In the genomic region with DNA sequence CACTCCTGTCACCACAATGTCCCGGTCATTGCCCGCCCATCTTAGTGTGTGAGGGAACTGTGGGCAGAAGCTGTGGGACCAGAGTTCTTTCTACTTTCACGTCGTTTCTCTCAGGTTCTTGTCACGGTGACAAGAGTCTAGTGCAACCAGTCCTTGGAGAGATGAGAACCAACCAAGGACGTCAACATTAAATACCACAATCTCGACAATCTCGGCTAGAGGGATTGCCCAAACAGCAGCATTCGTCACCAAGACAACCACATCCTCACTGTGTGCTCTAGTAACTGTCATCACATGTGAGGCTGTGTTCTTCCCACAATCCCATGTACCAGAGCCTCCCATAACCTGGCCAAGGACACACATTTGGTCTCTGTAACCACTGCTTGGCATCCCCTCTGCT, we compare ENCODE assay signal across 12 mouse cellular contexts.
A peak's percentile ranks its signal among the peaks of the same experiment; 100 is the strongest.
DNase-seq lines count a peak whose midpoint lies in the region; ATAC-seq and TF ChIP-seq lines count a peak whose summit lies in the region.
"Had no signal": no experiment of that assay in that cellular context is flagged by ENCODE, and none has a peak within 500 bp of the region (broad histone marks: within the 10 kb centered on the region; RNA-seq: fewer than 3 reads in every experiment).

No protein-coding gene starts in this region.

- peaks cover 7% of the 10 kb centered on the region; the same call in 1 of the 2 replicates for H3K4me1 ChIP-seq in kidney, postnatal 0 days (replicated peaks; ENCODE audit: insufficient read depth, low read length)
- peaks cover 24% of the 10 kb centered on the region for H3K4me1 ChIP-seq in liver, embryonic 13.5 days (replicated peaks)
- no peaks in the 10 kb centered on the region for H3K4me1 ChIP-seq in midbrain, embryonic 16.5 days (ENCODE audit: control insufficient read depth, insufficient read depth, low read length)
- H3K4me1 ChIP-seq: embryonic facial prominence, embryonic 15.5 days had no signal

- no peak overlapping the region for H3K4me3 ChIP-seq in kidney, postnatal 0 days (replicated peaks; ENCODE audit: low read depth, low read length)
- H3K4me3 ChIP-seq in liver, embryonic 13.5 days (replicated peaks): no peak overlapping the region
- H3K4me3 ChIP-seq in midbrain, embryonic 16.5 days (ENCODE audit: low read depth, low read length): no peak overlapping the region
- H3K4me3 ChIP-seq: embryonic facial prominence, embryonic 15.5 days; myocyte had no signal

- H3K4me2 ChIP-seq in kidney, postnatal 0 days (ENCODE audit: low read length): no peak overlapping the region
- H3K4me2 ChIP-seq in liver, embryonic 13.5 days: no peak overlapping the region
- no peak overlapping the region for H3K4me2 ChIP-seq in midbrain, embryonic 16.5 days (ENCODE audit: low read length)
- H3K4me2 ChIP-seq: embryonic facial prominence, embryonic 15.5 days had no signal

- no peak for ATAC-seq in kidney, postnatal 0 days (replicated peaks; ENCODE audit: low FRiP score, low read depth)
- ATAC-seq in CD4-positive, CD25-positive, alpha-beta regulatory T cell, adult 4 months: peak; percentile 89
- no peak for ATAC-seq in liver, embryonic 13.5 days (ENCODE audit: low read depth)
- no peak for ATAC-seq in midbrain, embryonic 16.5 days
- ATAC-seq: hindbrain, embryonic 16.5 days had no signal

- TF ChIP-seq CTCF in kidney, postnatal 0 days (IDR thresholded peaks at IDR 0.05; ENCODE audit: low read depth): no peak

- 83% methylated on average over 9 of the region's 9 CpGs for WGBS in kidney, postnatal 0 days
- 17% methylated on average over 9 of the region's 9 CpGs for WGBS in liver, embryonic 13.5 days (ENCODE audit: insufficient replicate concordance)
- 93% methylated on average over 9 of the region's 9 CpGs for WGBS in midbrain, embryonic 16.5 days

- no peak for DNase-seq in kidney, postnatal 0 days (ENCODE audit: low spot score)
- DNase-seq in kidney, adult 11 months: no peak
- peak; percentile 5 to 22 for DNase-seq in B cell, adult 2 months
- DNase-seq in liver, embryonic 13.5 days: no peak
- DNase-seq in layer of hippocampus, postnatal 14 days (ENCODE audit: low spot score in 2 of 2): no peak
- DNase-seq: cerebellum, adult 9-10 months; layer of hippocampus, adult 9-11 months had no signal

- H3K27me3 ChIP-seq in kidney, postnatal 0 days (ENCODE audit: insufficient read depth, low read length): no peaks in the 10 kb centered on the region
- no peaks in the 10 kb centered on the region for H3K27me3 ChIP-seq in liver, embryonic 13.5 days
- H3K27me3 ChIP-seq in midbrain, embryonic 16.5 days (ENCODE audit: control insufficient read depth, insufficient read depth, low read depth, low read length): no peaks in the 10 kb centered on the region
- H3K27me3 ChIP-seq: embryonic facial prominence, embryonic 15.5 days had no signal

- H3K9me3 ChIP-seq in kidney, postnatal 0 days (replicated peaks; ENCODE audit: low read length): no peaks in the 10 kb centered on the region
- no peaks in the 10 kb centered on the region for H3K9me3 ChIP-seq in liver, embryonic 13.5 days (replicated peaks)
- no peaks in the 10 kb centered on the region for H3K9me3 ChIP-seq in midbrain, embryonic 16.5 days (replicated peaks; ENCODE audit: control insufficient read depth, low read length, poor library complexity, severe bottlenecking)
- H3K9me3 ChIP-seq: embryonic facial prominence, embryonic 15.5 days had no signal

- H3K36me3 ChIP-seq in kidney, postnatal 0 days (ENCODE audit: insufficient read depth, low read length): no peaks in the 10 kb centered on the region
- no peaks in the 10 kb centered on the region for H3K36me3 ChIP-seq in liver, embryonic 13.5 days
- H3K36me3 ChIP-seq in midbrain, embryonic 16.5 days (ENCODE audit: control insufficient read depth, insufficient read depth, low read length): no peaks in the 10 kb centered on the region
- H3K36me3 ChIP-seq: embryonic facial prominence, embryonic 15.5 days had no signal

- peak overlapping the region; percentile 57 for H3K27ac ChIP-seq in kidney, postnatal 0 days
- H3K27ac ChIP-seq in liver, embryonic 13.5 days: peak overlapping the region; percentile 48; the same call in 1 of the 2 replicates
- no peak overlapping the region for H3K27ac ChIP-seq in midbrain, embryonic 16.5 days (ENCODE audit: low read length)
- H3K27ac ChIP-seq: embryonic facial prominence, embryonic 15.5 days had no signal

- no peak overlapping the region for H3K9ac ChIP-seq in kidney, postnatal 0 days (ENCODE audit: low read depth, low read length)
- no peak overlapping the region for H3K9ac ChIP-seq in liver, embryonic 13.5 days
- H3K9ac ChIP-seq in midbrain, embryonic 16.5 days (ENCODE audit: low read depth, low read length): no peak overlapping the region
- H3K9ac ChIP-seq: embryonic facial prominence, embryonic 15.5 days had no signal

Comparison
In these comparisons a context has a peak if more than half of its experiments do, and no peak if none do; other contexts are left out.
1. DNase-seq: peak in B cell, adult 2 months (2 of 2); none in kidney, postnatal 0 days (single experiment), kidney, adult 11 months (single experiment), liver, embryonic 13.5 days (single experiment) and layer of hippocampus, postnatal 14 days (0 of 2).